Mouse (Mus musculus) liver, postnatal 0 days (tissue): ENCODE results near the gene Gm21987.

Experiments
- CTCF ChIP-seq: sonication (generic); IDR thresholded peaks from 2 replicates; pipeline ENCODE4 v1.5.1; 2016; ENCODE audit warnings: antibody characterized with exemption, low read depth
- EP300 ChIP-seq: IDR thresholded peaks from 2 replicates; pipeline ENCODE4 v1.6.1; 2016; ENCODE audit warnings: antibody characterized with exemption, low read depth, mild to moderate bottlenecking

- TF ChIP-seq CTCF (no peak), EP300 (no peak)
Observed at GRCm38 (mm10) chr16:38399076-38399475, 52.2 kb downstream of the Gm21987 start.
